Mouse (Mus musculus): ENCODE measurements around the gene Rsf1.

DNA sequence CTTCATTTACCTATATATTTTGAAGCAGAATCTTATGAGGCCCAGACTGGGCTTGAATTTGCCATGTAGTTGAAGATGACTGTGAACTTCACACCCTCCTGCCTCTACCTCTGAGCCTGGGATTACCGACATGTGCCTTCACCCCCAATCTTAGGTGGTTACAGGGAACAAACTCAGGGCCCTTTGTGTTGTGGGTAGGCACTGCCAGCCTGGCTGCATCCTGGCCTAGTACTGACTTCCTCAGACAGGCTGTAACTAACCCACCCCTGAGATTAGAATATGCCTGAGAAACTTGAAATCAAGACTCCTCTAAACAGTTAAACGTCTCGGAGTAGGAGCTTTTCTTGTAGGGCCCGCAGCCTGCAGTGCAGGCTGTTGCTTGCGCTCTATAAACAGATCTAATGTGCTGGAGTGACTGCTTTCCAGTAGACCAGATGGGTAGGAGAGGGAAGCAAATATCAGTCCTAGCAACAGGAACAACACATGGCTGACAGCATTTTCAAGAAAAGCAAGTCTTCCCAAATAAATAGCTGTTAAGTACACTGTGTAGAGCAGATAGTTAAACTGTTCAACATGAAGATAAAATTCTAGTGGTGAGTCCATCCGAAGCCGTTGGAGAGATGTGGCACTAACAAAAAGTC lies 142.7 kb downstream of the Rsf1 start:
- TF ChIP-seq CTCF (IDR thresholded peaks at IDR 0.05; ENCODE audit: low read depth), result no peak
- TF ChIP-seq EP300 (optimal IDR thresholded peaks at IDR 0.05), result no peak

All from stomach, postnatal 0 days (tissue).